Mouse (Mus musculus): ENCODE measurements around the gene Cxcl14. TPM values are rescaled to one million over a fixed set of nuclear protein-coding genes. Genes with fewer than 3 reads are reported as not detected.

Cxcl14 gene
- polyA plus RNA-seq, 1 experiment from 2014 or later, result 6.2 TPM

GRCm38 (mm10) chr13:56243104-56243503, 53.2 kb downstream of the Cxcl14 start:
- no peak overlapping the region for H3K9ac ChIP-seq
- no peak overlapping the region for H3K4me3 ChIP-seq
- H3K27me3 ChIP-seq, result peaks cover 60% of the 10 kb centered on the region
- no peaks in the 10 kb centered on the region for H3K4me1 ChIP-seq (replicated peaks)
- H3K4me2 ChIP-seq, result no peak overlapping the region
- H3K36me3 ChIP-seq, result no peaks in the 10 kb centered on the region
- 92% methylated on average over 5 of the region's 5 CpGs for WGBS
- ATAC-seq (ENCODE audit: low FRiP score, low read depth), result no peak
- no peak overlapping the region for H3K27ac ChIP-seq (replicated peaks)
- no peaks in the 10 kb centered on the region for H3K9me3 ChIP-seq

DNA sequence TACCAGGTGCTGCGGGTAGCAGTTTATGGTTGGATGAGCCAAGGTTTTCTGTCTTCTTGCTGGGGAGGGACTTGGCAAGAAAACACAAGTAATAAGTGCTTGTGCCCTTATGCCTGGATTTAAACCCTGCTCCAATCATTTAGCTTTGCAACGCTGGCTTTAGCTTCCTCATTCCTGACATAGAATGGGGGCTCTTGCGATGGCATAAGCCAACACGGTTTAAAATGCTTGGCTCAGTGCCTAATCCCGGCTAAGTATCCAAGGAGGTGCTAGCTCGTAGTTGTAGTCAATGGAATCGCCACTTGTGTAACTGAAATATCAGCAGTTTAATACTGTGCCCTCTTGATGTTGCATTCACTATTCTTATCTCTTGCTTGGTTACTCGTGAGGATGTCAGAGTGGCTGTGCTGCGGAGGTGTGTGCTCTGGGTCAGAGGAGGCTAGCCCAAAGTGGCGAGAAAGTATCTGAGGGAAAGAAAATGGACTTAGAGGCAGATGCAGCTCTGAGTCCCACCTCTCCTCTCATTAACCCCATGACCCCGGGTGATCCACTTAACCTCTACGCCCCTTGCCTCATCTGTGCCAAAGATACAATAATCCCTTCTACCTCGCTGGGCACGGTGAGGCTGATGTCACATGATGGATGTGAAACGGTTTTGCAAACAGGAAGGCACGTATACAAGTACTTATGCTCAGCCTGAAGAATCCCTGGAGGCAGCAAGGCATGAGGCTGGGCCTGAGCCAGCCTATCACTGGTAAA, 56.2 kb downstream of the Cxcl14 start:
- no peaks in the 10 kb centered on the region for H3K36me3 ChIP-seq
- H3K9me3 ChIP-seq, result no peaks in the 10 kb centered on the region
- no peak for ATAC-seq (ENCODE audit: low FRiP score, low read depth)
- no peaks in the 10 kb centered on the region for H3K4me1 ChIP-seq (replicated peaks)
- H3K27ac ChIP-seq (replicated peaks), result no peak overlapping the region
- no peak overlapping the region for H3K9ac ChIP-seq
- no peak overlapping the region for H3K4me3 ChIP-seq
- H3K4me2 ChIP-seq, result no peak overlapping the region
- 54% methylated on average over 16 of the region's 16 CpGs for WGBS
- H3K27me3 ChIP-seq, result peaks cover 57% of the 10 kb centered on the region

Other genes with a start within 250 kb of the Cxcl14 start
- 294 and 309 TPM in 2 replicates for gene H2afy, start 160.2 kb downstream of the Cxcl14 start, polyA plus RNA-seq (2015; fragmentation: Nextera tagmentation; extraction: Ambion mirVana)
- gene Tifab, start 117.7 kb downstream of the Cxcl14 start, polyA plus RNA-seq (2015; fragmentation: Nextera tagmentation; extraction: Ambion mirVana), result 0.95 and 1.4 TPM in 2 replicates
- gene Neurog1, start 44.4 kb downstream of the Cxcl14 start, polyA plus RNA-seq (2015; fragmentation: Nextera tagmentation; extraction: Ambion mirVana), result 1.5 and 16.1 TPM in 2 replicates
- gene Gm3045, start 130.0 kb upstream of the Cxcl14 start, polyA plus RNA-seq (2015; fragmentation: Nextera tagmentation; extraction: Ambion mirVana), result not detected in 2 replicates
- gene Slc25a48, start 141.8 kb upstream of the Cxcl14 start, polyA plus RNA-seq (2015; fragmentation: Nextera tagmentation; extraction: Ambion mirVana), result not detected in 2 replicates
- gene Il9, start 185.7 kb upstream of the Cxcl14 start, polyA plus RNA-seq (2015; fragmentation: Nextera tagmentation; extraction: Ambion mirVana), result not detected in 2 replicates
- gene Fbxl21, start 225.9 kb upstream of the Cxcl14 start, polyA plus RNA-seq (2015; fragmentation: Nextera tagmentation; extraction: Ambion mirVana), result 2.6 and 3.4 TPM in 2 replicates

Measured in hindbrain, embryonic 15.5 days (tissue).